Mouse (Mus musculus) right cerebral cortex, postnatal 4 days (tissue): ENCODE measurements around the gene Oaz3.

ENCODE experiments used
- DNase-seq: peaks from one replicate; pipeline ENCODE4 v3.0.0-alpha.2; 2022

The Oaz3 gene

DNA sequence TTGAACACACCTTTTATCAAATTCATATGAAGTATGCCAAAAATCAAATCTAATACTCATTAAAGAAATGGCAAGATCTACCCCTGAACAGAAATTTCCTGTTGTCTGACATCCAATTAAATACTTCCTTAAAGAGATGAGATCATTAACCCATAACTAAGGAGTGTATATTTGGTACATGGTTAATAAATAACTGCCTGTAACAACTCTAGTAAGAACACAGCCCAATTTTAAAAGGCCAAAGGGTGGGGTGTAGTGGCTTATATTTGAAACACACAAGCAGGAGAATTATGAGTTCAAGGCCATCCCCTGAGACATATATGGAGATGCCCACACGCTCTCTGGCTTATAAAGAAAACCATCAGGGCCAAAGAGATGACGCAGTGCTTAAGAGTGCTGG is 5.7 kb upstream of the Oaz3 start:
- DNase-seq: no peak

DNA sequence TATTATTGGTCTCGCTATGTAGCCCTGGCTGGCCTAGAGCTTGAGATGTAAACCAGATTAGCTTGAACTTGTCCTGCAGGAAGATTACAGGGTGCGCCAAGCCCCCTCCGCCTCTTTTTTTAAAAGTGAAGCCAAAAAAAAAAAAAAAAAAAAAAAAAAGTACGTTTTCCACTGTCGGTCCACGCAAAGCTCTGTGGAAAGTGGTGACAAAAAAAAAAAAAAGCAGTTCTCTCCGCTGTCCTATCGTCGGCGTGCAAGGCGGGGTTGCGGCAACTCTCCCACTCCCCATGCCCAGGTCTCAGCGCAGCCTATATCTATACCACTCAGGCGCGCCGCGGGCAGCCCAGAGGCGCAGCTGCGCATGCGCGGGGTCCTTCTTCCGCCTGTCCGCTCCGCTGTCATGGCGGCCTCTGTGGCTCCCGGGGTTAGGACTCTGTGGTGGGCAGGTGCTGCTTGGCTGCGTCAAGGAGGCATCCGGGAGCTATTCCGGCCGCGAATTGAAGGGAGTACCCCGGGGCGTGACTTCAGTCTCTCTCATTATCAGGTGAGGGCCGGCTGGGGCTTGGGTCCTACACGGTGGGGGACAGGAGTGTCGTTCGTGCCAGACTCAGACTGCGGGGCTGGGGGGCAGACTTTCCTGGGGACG is 641 bp downstream of the Oaz3 start, which contains the start of gene Mrpl9:
Mrpl9 (plus strand) TSS at position 368 of the 646 bp plus-strand sequence.
- peak; percentile 97 for DNase-seq

GRCm38 (mm10) chr3:94441182-94441581 is 2.5 kb downstream of the Oaz3 start:
- DNase-seq: no peak

GRCm38 (mm10) chr3:94436420-94436819 is 7.3 kb downstream of the Oaz3 start:
- no peak for DNase-seq

DNA sequence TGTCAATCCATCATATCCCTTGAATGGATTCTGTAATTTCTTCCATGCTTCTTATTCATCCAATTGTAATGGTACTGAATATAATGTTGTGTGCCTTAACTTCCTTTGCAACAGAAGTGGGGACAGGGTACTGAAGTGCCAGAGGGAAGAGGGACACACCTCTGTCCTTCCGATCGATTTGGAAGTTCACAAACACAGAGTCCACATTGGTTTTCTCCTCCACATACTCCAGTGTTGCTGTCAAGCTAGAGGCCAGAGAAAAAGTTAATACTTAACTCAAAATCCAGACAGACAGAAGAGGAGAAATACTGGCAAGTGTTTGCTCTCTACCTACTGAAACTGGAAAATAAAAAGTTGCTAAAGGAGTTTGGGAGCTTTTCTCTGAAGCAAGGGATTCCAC is 9.4 kb downstream of the Oaz3 start:
- no peak for DNase-seq

DNA sequence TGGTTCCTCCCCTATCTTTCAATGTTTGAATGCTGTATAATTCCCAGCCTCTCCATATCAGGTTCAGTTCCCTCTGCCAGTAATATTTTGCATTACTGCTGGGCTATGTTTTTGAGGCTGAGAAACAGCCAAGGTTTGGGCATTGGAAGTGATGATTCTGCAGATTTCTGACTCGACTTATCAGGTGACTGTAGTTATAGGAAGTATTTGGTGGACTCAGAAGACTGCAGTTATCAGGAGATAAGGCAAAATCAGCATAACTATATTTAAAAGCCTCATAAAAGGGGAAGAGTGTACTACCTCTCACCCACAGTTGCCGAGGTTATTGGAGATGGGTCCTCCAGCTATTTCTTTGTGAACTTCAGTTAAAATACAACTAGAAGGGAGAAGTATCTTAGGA is 12.7 kb downstream of the Oaz3 start:
- DNase-seq: no peak

DNA sequence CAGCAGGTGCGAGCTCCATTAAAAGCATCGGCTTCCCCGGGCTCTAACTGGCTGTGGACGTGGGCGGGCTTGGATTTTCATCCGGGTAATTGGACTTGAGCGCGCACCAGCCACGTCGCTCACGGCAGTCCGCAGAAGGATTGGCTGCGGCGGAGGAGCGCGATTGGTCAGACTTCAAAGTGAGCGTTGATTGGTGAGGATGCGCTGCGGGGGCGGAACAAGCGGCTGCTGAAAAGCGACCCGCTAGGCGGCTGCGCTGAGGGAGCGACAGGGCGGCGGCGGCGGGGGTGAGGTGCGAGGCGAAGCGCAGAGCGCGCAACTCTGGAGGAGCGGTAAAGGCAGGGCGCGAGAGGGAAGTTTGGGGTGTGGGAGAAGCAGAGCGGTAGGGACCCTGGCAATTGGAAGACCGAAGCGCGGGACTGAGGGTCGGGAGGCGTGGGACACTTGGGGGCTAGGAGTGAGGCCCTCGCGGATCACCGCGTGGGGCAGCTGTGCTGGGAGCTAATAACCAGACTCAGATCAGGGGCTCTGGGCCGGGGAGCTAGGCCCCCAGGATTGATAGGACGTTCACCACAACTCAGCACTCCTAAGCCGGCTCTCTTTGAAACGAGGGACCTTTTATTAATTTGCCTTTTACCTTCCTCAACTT is 30.6 kb downstream of the Oaz3 start, which contains the start of gene Tdrkh:
Tdrkh (plus strand) TSS at position 243 of the 649 bp plus-strand sequence.
- DNase-seq: peak; percentile 95

- DNase-seq: no peak
Observed at GRCm38 (mm10) chr3:94412530-94412929, 31.2 kb downstream of the Oaz3 start.

DNA sequence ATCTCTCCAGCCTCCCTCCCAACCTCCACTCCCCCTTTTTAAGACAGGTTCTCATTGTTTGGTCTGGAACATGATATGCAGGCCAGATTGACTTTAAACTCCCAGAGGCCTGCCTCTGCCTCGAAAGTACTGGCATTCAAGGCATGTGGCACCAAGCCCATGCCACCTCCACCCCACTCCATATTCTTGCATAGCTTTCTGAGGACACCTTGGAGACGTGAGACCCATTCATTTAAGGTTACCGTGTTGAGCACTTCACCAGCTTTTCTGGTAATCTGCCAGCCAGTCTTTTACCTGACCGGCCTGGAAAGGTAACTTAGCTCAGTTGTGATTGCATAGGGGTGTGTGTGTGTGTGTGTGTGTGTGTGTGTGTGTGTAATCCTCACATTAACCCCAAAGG is 38.2 kb downstream of the Oaz3 start:
- DNase-seq: no peak

DNA sequence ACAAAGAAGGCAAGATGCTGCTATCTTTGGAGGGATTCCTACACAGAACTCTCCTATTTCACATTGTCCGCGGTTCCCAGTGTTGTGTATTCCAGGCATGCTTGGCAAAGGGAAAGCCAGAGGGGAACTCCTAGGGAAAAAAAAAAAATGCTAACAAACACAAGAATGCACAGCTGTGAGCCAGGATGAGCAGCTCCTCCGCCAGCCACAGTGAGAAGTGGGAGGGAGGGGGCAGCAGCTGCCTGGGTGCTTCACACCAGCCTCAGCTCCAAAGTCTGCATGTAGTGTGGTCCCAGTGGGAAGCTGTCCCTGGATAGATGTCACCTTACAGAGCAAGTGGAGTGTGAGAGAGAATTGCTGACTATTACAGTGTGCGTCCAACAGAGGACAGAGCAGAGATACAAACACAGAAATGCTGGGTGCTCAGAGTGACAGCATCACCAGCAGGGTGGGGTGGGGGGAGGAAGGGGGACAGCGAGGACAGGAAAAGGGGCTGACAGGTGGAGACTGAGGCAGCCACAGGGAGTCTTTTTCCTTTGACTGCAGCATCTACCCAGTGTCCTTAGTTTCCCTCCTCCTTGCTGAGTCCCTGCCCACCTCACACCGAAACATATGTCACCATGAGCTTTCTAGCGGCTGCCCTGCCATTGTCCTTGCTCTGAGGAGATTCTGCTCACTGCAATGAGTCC is 39.2 kb downstream of the Oaz3 start:
- DNase-seq: peak; percentile 11

DNA sequence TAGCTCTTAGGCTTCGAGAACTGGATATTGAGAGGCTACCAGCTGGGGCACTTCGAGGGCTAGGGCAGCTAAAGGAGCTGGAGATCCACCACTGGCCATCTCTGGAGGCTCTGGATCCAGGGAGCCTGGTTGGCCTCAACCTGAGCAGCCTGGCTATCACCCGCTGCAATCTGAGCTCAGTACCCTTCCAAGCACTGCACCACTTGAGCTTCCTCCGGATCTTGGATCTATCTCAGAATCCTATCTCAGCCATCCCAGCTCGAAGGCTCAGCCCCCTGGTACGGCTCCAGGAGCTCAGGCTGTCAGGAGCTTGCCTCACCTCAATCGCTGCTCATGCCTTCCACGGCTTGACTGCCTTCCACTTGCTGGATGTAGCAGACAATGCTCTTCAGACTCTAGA is 41.3 kb downstream of the Oaz3 start:
- DNase-seq: no peak

- no peak for DNase-seq
Observed at GRCm38 (mm10) chr3:94399663-94400310, 43.9 kb downstream of the Oaz3 start.

- DNase-seq: peak; percentile 47
Observed at GRCm38 (mm10) chr3:94398943-94399481, 44.7 kb downstream of the Oaz3 start.

- DNase-seq: no peak
Observed at GRCm38 (mm10) chr3:94398217-94398616, 45.5 kb downstream of the Oaz3 start, which contains the start of gene Lingo4. TSS of gene Lingo4 (plus strand) at chr3:94398517.

GRCm38 (mm10) chr3:94396851-94397250 is 46.9 kb downstream of the Oaz3 start:
- no peak for DNase-seq

GRCm38 (mm10) chr3:94396336-94396735 is 47.4 kb downstream of the Oaz3 start:
- DNase-seq: no peak

DNA sequence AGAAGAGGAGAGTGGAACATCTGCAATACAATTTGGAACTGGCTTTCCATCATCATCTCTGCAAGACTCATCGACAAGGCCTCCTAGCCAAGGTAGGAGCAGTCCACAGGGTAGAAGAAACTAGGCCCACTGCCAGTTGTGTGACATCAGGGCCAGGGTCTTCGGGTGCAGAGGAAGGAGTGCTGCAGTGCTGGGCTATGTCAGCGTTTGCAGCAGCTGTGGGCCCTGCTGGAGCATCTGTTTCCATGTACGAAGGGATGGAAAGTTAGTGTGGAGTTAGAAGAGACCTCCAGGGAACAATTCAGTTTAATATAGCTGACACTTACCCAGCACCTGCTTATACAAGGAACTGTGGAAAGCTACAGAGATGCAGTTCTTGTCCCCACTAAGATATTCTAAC is 50.7 kb downstream of the Oaz3 start:
- no peak for DNase-seq

- no peak for DNase-seq
Observed at GRCm38 (mm10) chr3:94392128-94392527, 51.6 kb downstream of the Oaz3 start.

DNA sequence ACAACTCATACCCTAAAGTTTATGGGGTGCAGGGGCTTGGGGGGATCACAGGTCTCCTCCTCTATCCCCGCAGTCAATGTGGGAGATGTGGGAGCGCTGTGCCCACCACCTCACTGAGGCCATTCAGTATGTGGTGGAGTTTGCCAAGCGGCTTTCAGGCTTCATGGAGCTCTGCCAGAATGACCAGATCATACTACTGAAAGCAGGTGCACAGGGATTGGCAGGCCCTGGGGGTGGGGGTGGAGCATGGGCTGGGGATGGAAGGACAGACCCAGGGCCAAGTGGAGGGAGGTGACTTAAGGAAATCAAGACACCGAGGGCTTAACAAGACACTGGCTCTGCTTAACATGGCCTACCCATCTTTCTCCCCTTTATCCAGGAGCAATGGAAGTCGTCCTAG is 52.7 kb downstream of the Oaz3 start:
- DNase-seq: no peak

DNA sequence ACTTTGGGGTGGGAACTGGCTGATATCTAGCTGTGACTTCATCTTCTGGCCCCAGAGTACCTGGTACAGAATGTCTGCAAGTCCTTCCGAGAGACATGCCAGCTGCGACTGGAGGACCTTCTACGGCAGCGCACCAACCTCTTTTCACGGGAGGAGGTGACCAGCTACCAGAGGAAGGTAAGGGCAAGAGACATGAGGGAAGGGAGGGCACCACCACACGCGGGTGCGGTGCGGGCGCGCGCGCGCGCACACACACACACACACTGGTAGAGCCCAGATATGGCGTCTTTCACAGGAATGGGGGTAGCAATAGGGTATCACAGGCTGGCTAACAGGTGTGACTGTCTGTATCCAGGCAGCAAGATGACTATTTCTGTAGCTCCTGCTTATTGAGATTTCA is 54.3 kb downstream of the Oaz3 start:
- no peak for DNase-seq

DNA sequence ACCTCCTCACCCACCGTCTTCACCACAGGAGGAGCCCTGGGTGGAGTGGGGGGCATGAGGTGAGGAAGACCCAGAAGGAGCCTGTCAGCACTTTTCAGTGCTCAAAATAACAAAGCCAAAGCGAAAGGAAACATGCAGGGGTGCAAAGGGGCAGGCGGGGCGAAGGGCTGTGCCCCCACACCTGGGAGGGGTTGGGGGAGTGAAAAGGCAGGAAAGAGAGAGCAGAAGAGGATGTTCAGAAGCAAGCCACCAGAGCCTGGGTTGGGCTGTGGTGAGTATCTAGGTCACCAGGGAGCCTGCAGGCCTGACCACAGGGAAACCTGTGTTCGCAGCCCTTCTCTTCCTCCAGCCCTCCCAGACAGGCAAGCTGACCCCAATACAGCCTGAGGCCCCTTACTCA is 55.7 kb downstream of the Oaz3 start:
- DNase-seq: no peak

DNA sequence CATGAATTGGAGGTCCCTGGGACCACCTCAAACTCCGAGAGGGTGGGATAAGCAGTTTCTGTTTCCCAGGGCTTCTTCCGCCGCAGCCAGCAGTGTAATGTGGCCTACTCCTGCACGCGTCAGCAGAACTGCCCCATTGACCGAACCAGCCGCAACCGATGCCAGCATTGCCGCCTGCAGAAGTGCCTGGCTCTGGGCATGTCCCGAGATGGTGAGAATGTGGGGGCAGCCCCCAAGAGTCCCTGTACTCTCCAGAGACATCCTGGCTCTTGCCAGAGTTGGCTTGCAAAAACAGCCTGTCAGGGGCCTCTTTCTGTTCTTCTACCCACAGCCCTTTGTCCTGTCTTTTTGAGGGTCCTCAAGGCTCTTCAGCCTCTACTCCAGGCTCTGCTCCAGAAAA is 56.3 kb downstream of the Oaz3 start:
- no peak for DNase-seq

GRCm38 (mm10) chr3:94386671-94387070 is 57.0 kb downstream of the Oaz3 start:
- DNase-seq: no peak
